Mouse (Mus musculus): ENCODE results near the gene Zfp213. TPM values are rescaled to one million over a fixed set of nuclear protein-coding genes. Genes with fewer than 3 reads are reported as not detected.

Zfp213 gene
- total RNA-seq (2012; rRNA removed) (3.4 and 3.8 TPM in 2 replicates), polyA plus RNA-seq (2012; ENCODE audit: insufficient read depth in 1 of 2, insufficient read length in 2 of 2, low read depth in 1 of 2, low replicate concordance in 2 of 2, missing spikeins in 1 of 2) (1 to 10 TPM in 1 of 2 experiments, not detected in 1; 3.0 TPM)

- Histone ChIP-seq H3K9ac (ENCODE audit: control insufficient read depth, low read depth, low read length, poor library complexity, severe bottlenecking) (peak within 1 kb of the TSS; percentile 86), H3K79me2 (ENCODE audit: control insufficient read depth, insufficient read depth, low read length, poor library complexity) (peaks cover 6% of the 10 kb centered on the region; the same call in 1 of the 2 replicates), H3K4me1 (ENCODE audit: control insufficient read depth in 1 of 2, insufficient read depth in 2 of 2, low read length in 2 of 2) (peaks cover 2 to 7% of the 10 kb centered on the region in 2 experiments; a peak in 2 of 4 replicates), H3K36me3 (ENCODE audit: control insufficient read depth in 1 of 2, insufficient read depth in 2 of 2, low read length in 2 of 2) (peaks cover 0 to 8% of the 10 kb centered on the region in 2 experiments; a peak in 1 of 4 replicates), H3K27me3 (ENCODE audit: control insufficient read depth in 1 of 2, insufficient read depth in 2 of 2, low read length in 2 of 2) (no peaks in the 10 kb centered on the region), H3K27ac (ENCODE audit: control insufficient read depth, low read depth, low read length) (peak within 1 kb of the TSS; percentile 84), H3K9me3 (replicated peaks; ENCODE audit: insufficient read depth, low read length) (no peaks in the 10 kb centered on the region), H3K4me3 (ENCODE audit: control insufficient read depth in 1 of 2, insufficient read depth in 1 of 2, low read depth in 2 of 2, low read length in 2 of 2) (peak within 1 kb of the TSS; percentile 83 to 91)
- DNase-seq (ENCODE audit: low read depth, low spot score), result peak; percentile 97
- no peak for TF ChIP-seq USF2 (IDR thresholded peaks at IDR 0.05; ENCODE audit: borderline replicate concordance in 1 of 2, insufficient read depth in 1 of 2, low read depth in 1 of 2, low read length in 2 of 2)
- TF ChIP-seq ELF1 (IDR thresholded peaks at IDR 0.05; ENCODE audit: low read depth, low read length), result peak; percentile 75
- TF ChIP-seq SMC3 (IDR thresholded peaks at IDR 0.05; ENCODE audit: low read depth, low read length), result no peak
- TF ChIP-seq SIN3A (IDR thresholded peaks at IDR 0.05; ENCODE audit: low read length), result peak; percentile 13; the same call in 1 of the 2 replicates
- no peak for TF ChIP-seq CTCF (IDR thresholded peaks at IDR 0.05 in 2 of 3, conservative IDR thresholded peaks at IDR 0.05 in 1 of 3; ENCODE audit: control insufficient read depth in 1 of 3, insufficient read depth in 1 of 3, low read depth in 2 of 3, low read length in 3 of 3, poor library complexity in 1 of 3, severe bottlenecking in 1 of 3)
- 0 out of 2 replicates have a peak, but pooled peaks have one; percentile 31 for TF ChIP-seq ETS1 (IDR thresholded peaks at IDR 0.05; ENCODE audit: low read depth, low read length)
- TF ChIP-seq GABPA (IDR thresholded peaks at IDR 0.05; ENCODE audit: low read depth, low read length), result no peak
- peak; percentile 55; the same call in 1 of the 2 replicates for TF ChIP-seq POLR2AphosphoS2 (IDR thresholded peaks at IDR 0.05; ENCODE audit: low read length)
- no peak for TF ChIP-seq USF1 (IDR thresholded peaks at IDR 0.05; ENCODE audit: low read depth, low read length)
- no peak; the same call in none of the 2 replicates for TF ChIP-seq TBP (IDR thresholded peaks at IDR 0.05; ENCODE audit: low read depth, low read length)
- peak; percentile 58; the same call in 1 of the 2 replicates for TF ChIP-seq KAT2A (conservative IDR thresholded peaks at IDR 0.05; ENCODE audit: low read depth, low read length)
- TF ChIP-seq NRF1 (IDR thresholded peaks at IDR 0.05; ENCODE audit: insufficient read depth, low read depth, low read length, poor library complexity, severe bottlenecking), result peak; percentile 96
- TF ChIP-seq NELFE (IDR thresholded peaks at IDR 0.05; ENCODE audit: low read depth, low read length), result peak; percentile 86
- TF ChIP-seq TCF12 (IDR thresholded peaks at IDR 0.05; ENCODE audit: low read depth, low read length), result peak; percentile 43
- TF ChIP-seq CHD2 (IDR thresholded peaks at IDR 0.05; ENCODE audit: low read length), result no peak
- TF ChIP-seq MAZ (IDR thresholded peaks at IDR 0.05; ENCODE audit: low read depth, low read length), result no peak
- peak; percentile 65 for TF ChIP-seq MXI1 (IDR thresholded peaks at IDR 0.05; ENCODE audit: low read depth, low read length)
- peak; percentile 66 for TF ChIP-seq GATA1 (IDR thresholded peaks at IDR 0.05; ENCODE audit: low read depth, low read length)
- no peak for TF ChIP-seq UBTF (IDR thresholded peaks at IDR 0.05; ENCODE audit: borderline replicate concordance, insufficient read depth, low read depth, low read length)
- no peak for TF ChIP-seq MYB (IDR thresholded peaks at IDR 0.05; ENCODE audit: low read depth, low read length)
- no peak for TF ChIP-seq JUND (IDR thresholded peaks at IDR 0.05; ENCODE audit: low read depth, low read length)
- peak; percentile 87 for TF ChIP-seq HCFC1 (IDR thresholded peaks at IDR 0.05; ENCODE audit: low read depth, low read length)
- TF ChIP-seq ZMIZ1 (IDR thresholded peaks at IDR 0.05; ENCODE audit: low read depth, low read length), result no peak
- TF ChIP-seq ZKSCAN1 (IDR thresholded peaks at IDR 0.05; ENCODE audit: low read depth, low read length), result no peak
- TF ChIP-seq E2F4 (IDR thresholded peaks at IDR 0.05; ENCODE audit: borderline replicate concordance, low read depth, low read length), result no peak
- no peak for TF ChIP-seq MEF2A (IDR thresholded peaks at IDR 0.05; ENCODE audit: extremely low read depth, insufficient replicate concordance, low read depth, low read length, poor library complexity, severe bottlenecking)
- peak; percentile 59 for TF ChIP-seq ZNF384 (IDR thresholded peaks at IDR 0.05; ENCODE audit: low read depth, low read length)
- peak; percentile 76; the same call in 1 of the 2 replicates for TF ChIP-seq BHLHE40 (IDR thresholded peaks at IDR 0.05; ENCODE audit: borderline replicate concordance, low read depth, low read length)
- TF ChIP-seq RAD21 (IDR thresholded peaks at IDR 0.05; ENCODE audit: low read depth, low read length), result no peak
- no peak; the same call in 1 of the 2 replicates for TF ChIP-seq MAX (IDR thresholded peaks at IDR 0.05; ENCODE audit: low read length)
- TF ChIP-seq TAL1 (IDR thresholded peaks at IDR 0.05; ENCODE audit: low read length), result no peak
- TF ChIP-seq MAFK (IDR thresholded peaks at IDR 0.05; ENCODE audit: borderline replicate concordance, low read depth, low read length), result no peak
- TF ChIP-seq RCOR1 (IDR thresholded peaks at IDR 0.05; ENCODE audit: low read depth, low read length), result no peak
- peak; percentile 87 to 88; a peak in 3 of 4 replicates for TF ChIP-seq POLR2A (IDR thresholded peaks at IDR 0.05; ENCODE audit: control insufficient read depth in 1 of 2, insufficient read depth in 1 of 2, low read depth in 1 of 2, low read length in 2 of 2, poor library complexity in 1 of 2)
- peak; percentile 20; the same call in 1 of the 2 replicates for TF ChIP-seq MYC (IDR thresholded peaks at IDR 0.05; ENCODE audit: low read depth, low read length)
These were observed at the start of gene Zfp213 for GRCm38 (mm10) chr17:23563595-23564367. Gene Zfp213 (minus strand): TSS chr17:23564238.

Measured in MEL (cell line).